Comparison of ENCODE assay signal across 22 mouse cellular contexts in the genomic region with DNA sequence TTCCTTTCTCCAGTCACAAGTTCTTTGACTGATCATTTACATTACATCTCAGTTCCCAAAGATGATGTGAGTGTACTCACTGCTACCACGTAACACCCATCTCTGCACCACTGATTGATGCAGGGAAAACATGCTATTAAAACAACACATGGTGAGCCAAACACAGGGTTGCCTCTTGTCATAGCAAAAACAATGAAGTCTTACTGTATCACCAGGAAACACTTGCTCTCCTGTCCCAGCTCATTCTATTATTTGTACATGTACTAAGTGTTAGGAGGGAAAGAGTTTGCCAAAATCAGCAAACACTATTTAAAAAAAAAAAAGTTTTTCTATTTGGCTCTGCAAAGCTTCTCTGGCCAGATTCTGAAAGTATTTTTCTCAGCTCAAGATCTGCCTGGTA.
A peak's percentile ranks its signal among the peaks of the same experiment; 100 is the strongest.
DNase-seq lines count a peak whose midpoint lies in the region; ATAC-seq and TF ChIP-seq lines count a peak whose summit lies in the region.
"Had no signal": no experiment of that assay in that cellular context is flagged by ENCODE, and none has a peak within 500 bp of the region (broad histone marks: within the 10 kb centered on the region; RNA-seq: fewer than 3 reads in every experiment).

No protein-coding gene starts in this region.

- H3K4me3 ChIP-seq in heart, embryonic 13.5 days, result no peak overlapping the region
- no peak overlapping the region for H3K4me3 ChIP-seq in heart, embryonic 10.5 days
- H3K4me3 ChIP-seq in heart, embryonic 15.5 days, result no peak overlapping the region
- no peak overlapping the region for H3K4me3 ChIP-seq in heart, postnatal 0 days (ENCODE audit: low read depth, low read length)
- H3K4me3 ChIP-seq: embryonic facial prominence, embryonic 13.5 days; embryonic facial prominence, embryonic 15.5 days; erythroblast, embryonic 14.5 days; forebrain, embryonic 10.5 days; forebrain, embryonic 12.5 days had no signal

- DNase-seq in heart, embryonic 10.5 days (ENCODE audit: low spot score), result no peak
- no peak for DNase-seq in heart, adult 11 months
- peak; percentile 63 for DNase-seq in heart, postnatal 0 days (ENCODE audit: low spot score)
- no peak for DNase-seq in heart, postnatal 14 days
- DNase-seq: adrenal gland, adult 2 months; adrenal gland, postnatal 10 days; adrenal gland, postnatal 25 days; cerebellum, adult 11 months; cerebellum, adult 18-20 months; cerebellum, adult 8-10 months; cerebellum, adult 9-11 months; cerebellum, postnatal 14 days; cerebellum, postnatal 36 days; embryo, embryonic 11 days had no signal

- TF ChIP-seq CTCF in heart, postnatal 0 days (IDR thresholded peaks at IDR 0.05; ENCODE audit: low read depth), result no peak

- H3K9me3 ChIP-seq in heart, embryonic 13.5 days, result no peaks in the 10 kb centered on the region
- H3K9me3 ChIP-seq in heart, embryonic 10.5 days, result no peaks in the 10 kb centered on the region
- no peaks in the 10 kb centered on the region for H3K9me3 ChIP-seq in heart, embryonic 15.5 days (replicated peaks)
- H3K9me3 ChIP-seq in heart, postnatal 0 days (replicated peaks; ENCODE audit: control insufficient read depth, low read length), result no peaks in the 10 kb centered on the region
- H3K9me3 ChIP-seq: embryonic facial prominence, embryonic 13.5 days; embryonic facial prominence, embryonic 15.5 days; forebrain, embryonic 10.5 days; forebrain, embryonic 12.5 days had no signal

- H3K27ac ChIP-seq in heart, embryonic 13.5 days (replicated peaks), result peak overlapping the region; percentile 61; the same call in 1 of the 2 replicates
- H3K27ac ChIP-seq in heart, embryonic 10.5 days, result no peak overlapping the region
- peak overlapping the region; percentile 65; the same call in 1 of the 2 replicates for H3K27ac ChIP-seq in heart, embryonic 15.5 days
- no peak overlapping the region for H3K27ac ChIP-seq in heart, postnatal 0 days (ENCODE audit: low read depth)
- H3K27ac ChIP-seq: embryonic facial prominence, embryonic 13.5 days; embryonic facial prominence, embryonic 15.5 days; forebrain, embryonic 10.5 days; forebrain, embryonic 12.5 days had no signal

- no peaks in the 10 kb centered on the region for H3K4me1 ChIP-seq in heart, embryonic 13.5 days
- no peaks in the 10 kb centered on the region for H3K4me1 ChIP-seq in heart, embryonic 10.5 days
- H3K4me1 ChIP-seq in heart, embryonic 15.5 days (replicated peaks), result no peaks in the 10 kb centered on the region
- H3K4me1 ChIP-seq in heart, postnatal 0 days (ENCODE audit: control insufficient read depth, insufficient read depth), result no peaks in the 10 kb centered on the region
- H3K4me1 ChIP-seq: embryonic facial prominence, embryonic 13.5 days; embryonic facial prominence, embryonic 15.5 days; forebrain, embryonic 10.5 days; forebrain, embryonic 12.5 days had no signal

- H3K27me3 ChIP-seq in heart, embryonic 13.5 days (replicated peaks), result no peaks in the 10 kb centered on the region
- H3K27me3 ChIP-seq in heart, embryonic 10.5 days (ENCODE audit: insufficient read depth, poor library complexity, severe bottlenecking), result no peaks in the 10 kb centered on the region
- H3K27me3 ChIP-seq in heart, embryonic 15.5 days, result no peaks in the 10 kb centered on the region
- no peaks in the 10 kb centered on the region for H3K27me3 ChIP-seq in heart, postnatal 0 days (ENCODE audit: control insufficient read depth, insufficient read depth, low read length)
- H3K27me3 ChIP-seq: embryonic facial prominence, embryonic 13.5 days; embryonic facial prominence, embryonic 15.5 days; forebrain, embryonic 12.5 days had no signal

- H3K9ac ChIP-seq in heart, embryonic 13.5 days, result no peak overlapping the region
- H3K9ac ChIP-seq in heart, embryonic 15.5 days, result no peak overlapping the region
- no peak overlapping the region for H3K9ac ChIP-seq in heart, postnatal 0 days (replicated peaks; ENCODE audit: low read depth, low read length)
- H3K9ac ChIP-seq: embryonic facial prominence, embryonic 13.5 days; embryonic facial prominence, embryonic 15.5 days; forebrain, embryonic 12.5 days had no signal

- TF ChIP-seq EP300 in heart, postnatal 0 days (IDR thresholded peaks at IDR 0.05; ENCODE audit: low read depth), result no peak

- H3K4me2 ChIP-seq in heart, embryonic 13.5 days, result no peak overlapping the region
- H3K4me2 ChIP-seq in heart, embryonic 15.5 days, result no peak overlapping the region
- H3K4me2 ChIP-seq in heart, postnatal 0 days (ENCODE audit: low read depth, low read length), result no peak overlapping the region
- H3K4me2 ChIP-seq: embryonic facial prominence, embryonic 13.5 days; embryonic facial prominence, embryonic 15.5 days; forebrain, embryonic 12.5 days had no signal

- 47% methylated on average over 1 of the region's 1 CpGs for WGBS in heart, embryonic 13.5 days
- WGBS in heart, embryonic 10.5 days, result 44% methylated on average over 1 of the region's 1 CpGs
- 47% methylated on average over 1 of the region's 1 CpGs for WGBS in heart, embryonic 15.5 days
- WGBS in heart, postnatal 0 days, result 47% methylated on average over 1 of the region's 1 CpGs

- no peaks in the 10 kb centered on the region for H3K36me3 ChIP-seq in heart, embryonic 13.5 days
- no peaks in the 10 kb centered on the region for H3K36me3 ChIP-seq in heart, embryonic 10.5 days
- H3K36me3 ChIP-seq in heart, embryonic 15.5 days, result no peaks in the 10 kb centered on the region
- H3K36me3 ChIP-seq in heart, postnatal 0 days (replicated peaks; ENCODE audit: control insufficient read depth, insufficient read depth, low read length), result no peaks in the 10 kb centered on the region
- H3K36me3 ChIP-seq: embryonic facial prominence, embryonic 13.5 days; embryonic facial prominence, embryonic 15.5 days; forebrain, embryonic 10.5 days; forebrain, embryonic 12.5 days had no signal

- no peak for ATAC-seq in heart, embryonic 13.5 days (ENCODE audit: extremely low read depth, insufficient number of reproducible peaks, low FRiP score, low TSS enrichment)
- peak; percentile 80 for ATAC-seq in heart, embryonic 15.5 days (replicated peaks; ENCODE audit: insufficient number of reproducible peaks, insufficient read depth, low FRiP score, low read depth)
- ATAC-seq in heart, postnatal 0 days (ENCODE audit: insufficient read depth, low read depth), result peak; percentile 64
- ATAC-seq: forebrain, embryonic 14.5 days had no signal

- intact Hi-C loops in heart, postnatal 14 days (cut with DNase I), result no loop called here

Comparison
In these comparisons a context has a peak if more than half of its experiments do, and no peak if none do; other contexts are left out.
1. H3K27ac ChIP-seq: peak in heart, embryonic 13.5 days (single experiment) and heart, embryonic 15.5 days (single experiment); none in heart, embryonic 10.5 days (single experiment) and heart, postnatal 0 days (single experiment).